Mouse (Mus musculus) liver, postnatal 0 days (tissue): ENCODE measurements at regions not wholly inside any gene's neighbourhood (a gene's known extent, or its start where the extent isn't known, plus 50 kb on each side); places are given as distances from the start of the nearest gene placed in this dataset.

ENCODE experiments used
- CTCF ChIP-seq: sonication (generic); IDR thresholded peaks from 2 replicates; pipeline ENCODE4 v1.5.1; 2016; ENCODE audit warnings: antibody characterized with exemption, low read depth
- EP300 ChIP-seq: IDR thresholded peaks from 2 replicates; pipeline ENCODE4 v1.6.1; 2016; ENCODE audit warnings: antibody characterized with exemption, low read depth, mild to moderate bottlenecking

DNA sequence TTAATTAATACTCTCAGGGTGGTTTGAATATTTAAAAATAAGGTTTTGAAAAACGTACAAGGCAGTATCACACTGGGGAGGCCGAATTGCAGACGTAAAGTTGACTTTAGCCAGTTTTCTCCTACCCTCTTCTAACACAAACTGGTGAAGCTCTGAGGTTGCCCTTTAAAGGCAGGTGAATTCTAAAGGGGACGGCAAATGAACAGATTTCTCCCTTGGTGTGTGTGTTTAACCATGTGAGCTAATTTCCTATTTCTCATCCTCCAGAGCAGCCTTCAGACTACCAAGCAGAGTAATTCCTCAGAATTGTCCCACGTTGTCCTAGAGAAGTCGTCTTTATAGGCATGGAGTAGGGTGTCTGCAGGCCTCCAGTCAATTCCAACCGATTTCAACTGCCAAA lies 143.1 kb upstream of the Adgrl4 start:
- TF ChIP-seq CTCF (no peak), EP300 (no peak)
